Mouse (Mus musculus): ENCODE measurements around the gene Map3k5. TPM values are rescaled to one million over a fixed set of nuclear protein-coding genes. Genes with fewer than 3 reads are reported as not detected.
"Not testable (repeated sequence)": the region's sequence is repeated elsewhere in the genome, so short reads cannot be mapped to it uniquely, and the experiment has no call there.

Gene Map3k5
- polyA plus RNA-seq, 1 experiment: 0.53 TPM

DNA sequence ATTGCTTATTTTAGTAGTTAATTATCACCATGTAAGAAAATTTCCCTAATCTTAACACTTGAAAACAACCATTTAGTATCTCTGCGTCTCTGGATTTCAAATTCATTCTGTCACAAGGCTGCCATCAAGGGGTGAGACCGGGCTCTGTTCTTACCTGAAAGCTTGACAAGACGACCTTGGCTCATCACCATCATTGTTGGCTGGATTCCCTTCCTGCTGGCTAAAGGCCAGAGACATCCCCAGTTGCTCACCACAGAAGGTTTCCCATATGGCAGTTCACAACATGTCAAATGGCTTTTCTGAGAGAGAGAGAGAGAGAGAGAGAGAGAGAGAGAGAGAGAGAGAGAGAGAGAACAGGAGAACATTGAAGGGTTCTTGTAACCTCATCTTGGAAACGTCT lies 11.9 kb upstream of the Map3k5 start:
- Histone ChIP-seq H3ac (ENCODE audit: control insufficient read depth, insufficient read length) (no peak overlapping the region), H3K27me3 (ENCODE audit: control insufficient read depth, insufficient read depth, insufficient read length) (no peaks in the 10 kb centered on the region), H3K36me3 (ENCODE audit: control insufficient read depth, insufficient read depth) (no peaks in the 10 kb centered on the region), H3K4me2 (ENCODE audit: low read depth) (no peak overlapping the region), H3K4me3 (no peak overlapping the region), H3K79me2 (ENCODE audit: control insufficient read depth, insufficient read depth) (no peaks in the 10 kb centered on the region)
- TF ChIP-seq TCF12 (IDR thresholded peaks at IDR 0.05; ENCODE audit: insufficient read depth, poor library complexity, severe bottlenecking): no peak
- no peak for TF ChIP-seq MAX (IDR thresholded peaks at IDR 0.05; ENCODE audit: low read depth)
- no peak for TF ChIP-seq POLR2AphosphoS2 (IDR thresholded peaks at IDR 0.05; ENCODE audit: insufficient read length, low read depth)
- no peak for TF ChIP-seq SRF (IDR thresholded peaks at IDR 0.05; ENCODE audit: control insufficient read depth, insufficient read length, low read depth)
- TF ChIP-seq TCF3 (IDR thresholded peaks at IDR 0.05; ENCODE audit: insufficient read length, low read depth): no peak
- no peak for TF ChIP-seq E2F4 (IDR thresholded peaks at IDR 0.05; ENCODE audit: insufficient read depth)
- no peak for TF ChIP-seq POLR2A (IDR thresholded peaks at IDR 0.05; ENCODE audit: insufficient read length, low read depth)
- TF ChIP-seq MYOG (IDR thresholded peaks at IDR 0.05; ENCODE audit: control insufficient read depth in 1 of 3, insufficient read depth in 1 of 3, insufficient read length in 2 of 3, low read depth in 2 of 3): no peak
- no peak for TF ChIP-seq USF1 (IDR thresholded peaks at IDR 0.05; ENCODE audit: low read depth)
- no peak for TF ChIP-seq MYOD1 (IDR thresholded peaks at IDR 0.05; ENCODE audit: control insufficient read depth in 1 of 3, insufficient read length in 2 of 3, low read depth in 2 of 3)
- no peak for TF ChIP-seq CEBPB (IDR thresholded peaks at IDR 0.05; ENCODE audit: insufficient read depth, poor library complexity, severe bottlenecking)
- no peak for TF ChIP-seq REST (IDR thresholded peaks at IDR 0.05; ENCODE audit: insufficient read depth, insufficient read length)

DNA sequence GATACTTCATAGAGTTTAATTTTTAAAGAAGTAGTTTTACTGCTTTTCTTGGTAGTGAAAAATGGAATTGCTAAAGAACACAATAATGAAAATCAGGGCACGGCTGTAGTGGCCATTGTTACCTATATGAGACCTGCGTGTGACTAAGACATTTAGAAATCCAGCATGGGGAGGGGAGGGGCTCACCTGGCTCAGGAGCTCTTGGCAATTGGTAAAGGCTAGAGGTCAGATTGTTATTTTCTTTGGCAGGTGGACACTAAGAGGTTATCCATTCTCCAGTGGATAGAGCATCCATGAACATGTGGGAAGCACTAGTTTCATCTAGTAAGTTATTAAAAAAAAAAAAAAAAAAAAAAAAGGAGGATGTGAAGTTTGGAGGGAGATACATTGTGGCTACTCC lies 10.0 kb upstream of the Map3k5 start:
- Histone ChIP-seq H3K4me3 (no peak overlapping the region), H3ac (ENCODE audit: control insufficient read depth, insufficient read length) (no peak overlapping the region), H3K27me3 (ENCODE audit: control insufficient read depth, insufficient read depth, insufficient read length) (no peaks in the 10 kb centered on the region), H3K36me3 (ENCODE audit: control insufficient read depth, insufficient read depth) (no peaks in the 10 kb centered on the region), H3K4me2 (ENCODE audit: low read depth) (no peak overlapping the region), H3K79me2 (ENCODE audit: control insufficient read depth, insufficient read depth) (no peaks in the 10 kb centered on the region)
- no peak for TF ChIP-seq REST (IDR thresholded peaks at IDR 0.05; ENCODE audit: insufficient read depth, insufficient read length)
- no peak for TF ChIP-seq MYOD1 (IDR thresholded peaks at IDR 0.05; ENCODE audit: control insufficient read depth in 1 of 3, insufficient read length in 2 of 3, low read depth in 2 of 3)
- TF ChIP-seq POLR2A (IDR thresholded peaks at IDR 0.05; ENCODE audit: insufficient read length, low read depth): no peak
- no peak for TF ChIP-seq TCF3 (IDR thresholded peaks at IDR 0.05; ENCODE audit: insufficient read length, low read depth)
- TF ChIP-seq TCF12 (IDR thresholded peaks at IDR 0.05; ENCODE audit: insufficient read depth, poor library complexity, severe bottlenecking): no peak
- no peak for TF ChIP-seq E2F4 (IDR thresholded peaks at IDR 0.05; ENCODE audit: insufficient read depth)
- TF ChIP-seq CEBPB (IDR thresholded peaks at IDR 0.05; ENCODE audit: insufficient read depth, poor library complexity, severe bottlenecking): no peak
- TF ChIP-seq SRF (IDR thresholded peaks at IDR 0.05; ENCODE audit: control insufficient read depth, insufficient read length, low read depth): no peak
- TF ChIP-seq MYOG (IDR thresholded peaks at IDR 0.05; ENCODE audit: control insufficient read depth in 1 of 3, insufficient read depth in 1 of 3, insufficient read length in 2 of 3, low read depth in 2 of 3): no peak
- no peak for TF ChIP-seq POLR2AphosphoS2 (IDR thresholded peaks at IDR 0.05; ENCODE audit: insufficient read length, low read depth)
- no peak for TF ChIP-seq MAX (IDR thresholded peaks at IDR 0.05; ENCODE audit: low read depth)
- TF ChIP-seq USF1 (IDR thresholded peaks at IDR 0.05; ENCODE audit: low read depth): no peak

DNA sequence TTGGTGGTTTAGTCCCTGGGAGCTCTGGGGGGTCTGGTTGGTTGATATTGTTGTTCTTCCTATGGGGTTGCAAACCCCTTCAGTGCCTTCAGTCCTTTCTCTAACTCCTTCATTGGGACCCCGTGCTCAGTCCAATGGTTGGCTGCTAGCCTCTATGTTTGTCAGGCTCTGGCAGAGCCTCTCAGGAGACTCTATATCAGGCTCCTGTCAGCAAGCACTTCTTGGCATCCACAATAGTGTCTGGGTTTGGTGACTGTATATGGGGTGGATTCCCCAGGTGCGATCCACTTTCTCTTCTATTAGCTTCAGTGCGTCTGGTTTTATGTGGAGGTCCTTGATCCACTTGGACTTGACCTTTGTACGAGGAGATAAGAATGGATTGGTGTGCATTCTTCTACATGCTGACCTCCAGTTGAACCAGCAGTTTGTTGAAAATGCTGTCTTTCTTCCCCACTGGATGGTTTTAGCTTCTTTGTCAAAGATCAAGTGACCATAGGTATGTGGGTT lies 7.8 kb upstream of the Map3k5 start:
- H3K4me2 ChIP-seq (ENCODE audit: low read depth); H3K36me3 ChIP-seq (ENCODE audit: control insufficient read depth, insufficient read depth); H3ac ChIP-seq (ENCODE audit: control insufficient read depth, insufficient read length); H3K27me3 ChIP-seq (ENCODE audit: control insufficient read depth, insufficient read depth, insufficient read length); H3K79me2 ChIP-seq (ENCODE audit: control insufficient read depth, insufficient read depth); H3K4me3 ChIP-seq: not testable (repeated sequence)

DNA sequence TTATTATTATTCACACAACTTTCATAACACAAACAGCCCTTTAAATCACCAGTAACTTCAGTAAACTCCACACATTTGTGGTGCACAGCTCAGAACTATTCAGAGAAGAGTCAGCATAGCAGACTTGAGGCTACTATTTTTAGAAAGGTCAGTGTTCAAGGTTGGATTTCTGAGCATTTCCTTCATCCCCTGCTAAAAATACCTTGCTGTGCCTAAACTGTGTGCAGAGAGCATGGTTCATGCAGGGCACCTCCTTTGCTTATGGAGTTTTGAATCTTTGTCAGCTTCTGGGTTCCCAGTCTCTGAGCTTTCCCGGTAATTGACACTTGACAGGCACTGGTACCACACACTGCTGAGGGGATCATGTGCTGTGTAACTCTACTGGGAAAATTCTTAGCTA lies 6.1 kb upstream of the Map3k5 start:
- no peak overlapping the region for H3ac ChIP-seq (ENCODE audit: control insufficient read depth, insufficient read length)
- no peaks in the 10 kb centered on the region for H3K79me2 ChIP-seq (ENCODE audit: control insufficient read depth, insufficient read depth)
- TF ChIP-seq USF1 (IDR thresholded peaks at IDR 0.05; ENCODE audit: low read depth): no peak
- TF ChIP-seq CEBPB (IDR thresholded peaks at IDR 0.05; ENCODE audit: insufficient read depth, poor library complexity, severe bottlenecking): no peak
- H3K36me3 ChIP-seq (ENCODE audit: control insufficient read depth, insufficient read depth): no peaks in the 10 kb centered on the region
- H3K4me2 ChIP-seq (ENCODE audit: low read depth): no peak overlapping the region
- no peak overlapping the region for H3K4me3 ChIP-seq
- no peaks in the 10 kb centered on the region for H3K27me3 ChIP-seq (ENCODE audit: control insufficient read depth, insufficient read depth, insufficient read length)

DNA sequence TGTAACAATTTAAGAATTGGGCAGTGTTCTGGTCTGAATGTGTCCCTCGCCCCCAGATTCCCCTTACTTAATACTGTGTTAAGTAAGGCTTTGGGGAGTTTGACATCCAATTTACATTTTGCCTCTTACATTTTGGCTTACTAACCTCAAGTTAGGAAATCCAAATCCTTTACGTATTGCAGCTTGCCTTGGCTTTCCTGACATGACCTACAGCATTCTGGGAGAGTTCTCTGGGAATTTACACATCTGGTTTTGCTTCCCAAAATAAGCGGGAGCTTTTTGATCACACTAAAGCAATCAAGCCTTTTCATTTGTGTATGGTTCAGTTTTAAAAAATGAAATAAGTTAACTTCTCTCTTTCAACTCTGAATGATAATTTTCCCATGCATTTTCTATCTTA lies 1.3 kb upstream of the Map3k5 start:
- no peaks in the 10 kb centered on the region for H3K79me2 ChIP-seq (ENCODE audit: control insufficient read depth, insufficient read depth)
- TF ChIP-seq E2F4 (IDR thresholded peaks at IDR 0.05; ENCODE audit: insufficient read depth) (no peak), CEBPB (IDR thresholded peaks at IDR 0.05; ENCODE audit: insufficient read depth, poor library complexity, severe bottlenecking) (no peak), POLR2AphosphoS2 (IDR thresholded peaks at IDR 0.05; ENCODE audit: insufficient read length, low read depth) (no peak), USF1 (IDR thresholded peaks at IDR 0.05; ENCODE audit: low read depth) (no peak), MYOD1 (IDR thresholded peaks at IDR 0.05; ENCODE audit: control insufficient read depth in 1 of 3, insufficient read length in 2 of 3, low read depth in 2 of 3) (no peak), POLR2A (IDR thresholded peaks at IDR 0.05; ENCODE audit: insufficient read length, low read depth) (no peak), SRF (IDR thresholded peaks at IDR 0.05; ENCODE audit: control insufficient read depth, insufficient read length, low read depth) (no peak), MYOG (IDR thresholded peaks at IDR 0.05; ENCODE audit: control insufficient read depth in 1 of 3, insufficient read depth in 1 of 3, insufficient read length in 2 of 3, low read depth in 2 of 3) (no peak), MAX (IDR thresholded peaks at IDR 0.05; ENCODE audit: low read depth) (no peak), REST (IDR thresholded peaks at IDR 0.05; ENCODE audit: insufficient read depth, insufficient read length) (no peak), TCF12 (IDR thresholded peaks at IDR 0.05; ENCODE audit: insufficient read depth, poor library complexity, severe bottlenecking) (no peak), TCF3 (IDR thresholded peaks at IDR 0.05; ENCODE audit: insufficient read length, low read depth) (no peak)
- peaks cover 21% of the 10 kb centered on the region for H3K27me3 ChIP-seq (ENCODE audit: control insufficient read depth, insufficient read depth, insufficient read length)
- no peak overlapping the region for H3ac ChIP-seq (ENCODE audit: control insufficient read depth, insufficient read length)
- peak overlapping the region; percentile 81 for H3K4me2 ChIP-seq (ENCODE audit: low read depth)
- H3K4me3 ChIP-seq: no peak overlapping the region
- H3K36me3 ChIP-seq (ENCODE audit: control insufficient read depth, insufficient read depth): no peaks in the 10 kb centered on the region
